Mouse (Mus musculus): ENCODE data around the gene Sorbs2.

Sorbs2 gene

GRCm38 (mm10) chr8:45621576-45622178 lies 114.1 kb downstream of the Sorbs2 start:
- no peak for DNase-seq (ENCODE audit: low spot score)

GRCm38 (mm10) chr8:45626406-45626805 lies 118.8 kb downstream of the Sorbs2 start:
- no peak for DNase-seq (ENCODE audit: low spot score)

GRCm38 (mm10) chr8:45627246-45628241 lies 120.0 kb downstream of the Sorbs2 start:
- peak; percentile 76 for DNase-seq (ENCODE audit: low spot score)

GRCm38 (mm10) chr8:45628421-45629065 lies 121.0 kb downstream of the Sorbs2 start:
- DNase-seq (ENCODE audit: low spot score), result no peak

GRCm38 (mm10) chr8:45629066-45629430 lies 121.5 kb downstream of the Sorbs2 start:
- no peak for DNase-seq (ENCODE audit: low spot score)

- DNase-seq (ENCODE audit: low spot score), result no peak
Measured at GRCm38 (mm10) chr8:45631023-45631422, 123.4 kb downstream of the Sorbs2 start.

GRCm38 (mm10) chr8:45635155-45635554 lies 127.6 kb downstream of the Sorbs2 start:
- DNase-seq (ENCODE audit: low spot score), result no peak

- no peak for DNase-seq (ENCODE audit: low spot score)
Measured at GRCm38 (mm10) chr8:45637745-45638144, 130.2 kb downstream of the Sorbs2 start.

- DNase-seq (ENCODE audit: low spot score), result no peak
Measured at GRCm38 (mm10) chr8:45639444-45639843, 131.9 kb downstream of the Sorbs2 start.

- no peak for DNase-seq (ENCODE audit: low spot score)
Measured at GRCm38 (mm10) chr8:45644651-45645050, 137.1 kb downstream of the Sorbs2 start.

GRCm38 (mm10) chr8:45649063-45649462 lies 141.5 kb downstream of the Sorbs2 start:
- DNase-seq (ENCODE audit: low spot score), result no peak

GRCm38 (mm10) chr8:45649966-45650365 lies 142.4 kb downstream of the Sorbs2 start:
- no peak for DNase-seq (ENCODE audit: low spot score)

- no peak for DNase-seq (ENCODE audit: low spot score)
Measured at GRCm38 (mm10) chr8:45658021-45658420, 150.4 kb downstream of the Sorbs2 start.

GRCm38 (mm10) chr8:45658458-45659325 lies 151.1 kb downstream of the Sorbs2 start:
- DNase-seq (ENCODE audit: low spot score), result no peak

GRCm38 (mm10) chr8:45659473-45659872 lies 151.9 kb downstream of the Sorbs2 start:
- DNase-seq (ENCODE audit: low spot score), result no peak

GRCm38 (mm10) chr8:45660570-45660969 lies 153.0 kb downstream of the Sorbs2 start:
- DNase-seq (ENCODE audit: low spot score), result no peak

GRCm38 (mm10) chr8:45661605-45662004 lies 154.0 kb downstream of the Sorbs2 start:
- no peak for DNase-seq (ENCODE audit: low spot score)

- DNase-seq (ENCODE audit: low spot score), result no peak
Measured at GRCm38 (mm10) chr8:45666221-45666620, 158.6 kb downstream of the Sorbs2 start.

- DNase-seq (ENCODE audit: low spot score), result no peak
Measured at GRCm38 (mm10) chr8:45673149-45673548, 165.6 kb downstream of the Sorbs2 start.

GRCm38 (mm10) chr8:45675821-45676279 lies 168.3 kb downstream of the Sorbs2 start:
- no peak for DNase-seq (ENCODE audit: low spot score)

- DNase-seq (ENCODE audit: low spot score), result no peak
Measured at GRCm38 (mm10) chr8:45677114-45677853, 169.7 kb downstream of the Sorbs2 start.
